Mouse (Mus musculus): ENCODE data around the gene Tomm70a.

DNA sequence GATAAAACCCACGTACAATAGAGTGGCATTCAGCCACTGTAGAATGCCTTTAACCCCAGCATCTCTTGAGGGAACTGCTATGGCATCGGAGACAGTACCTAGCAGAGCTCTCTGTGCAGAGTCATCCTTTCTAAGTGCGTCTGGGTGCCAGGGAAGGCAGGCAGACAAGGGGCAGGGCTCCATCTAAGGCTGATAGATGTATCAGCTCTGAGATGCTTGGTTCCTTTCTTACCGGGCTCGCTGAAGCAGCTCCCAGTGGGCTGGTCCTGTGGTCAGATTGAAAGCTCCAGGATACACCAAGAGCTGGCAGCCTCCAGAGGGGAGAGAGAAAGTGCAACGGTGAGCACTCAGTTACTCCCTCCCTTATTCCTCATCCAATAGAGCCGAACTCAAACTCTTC lies 38.3 kb downstream of the Tomm70a start:
- no peak for TF ChIP-seq REST (IDR thresholded peaks at IDR 0.05; ENCODE audit: insufficient read depth, insufficient read length)
- TF ChIP-seq TCF12 (IDR thresholded peaks at IDR 0.05; ENCODE audit: insufficient read depth, poor library complexity, severe bottlenecking), result no peak
- no peak for TF ChIP-seq USF1 (IDR thresholded peaks at IDR 0.05; ENCODE audit: low read depth)
- no peak for TF ChIP-seq TCF3 (IDR thresholded peaks at IDR 0.05; ENCODE audit: insufficient read length, low read depth)
- no peak for TF ChIP-seq POLR2A (IDR thresholded peaks at IDR 0.05; ENCODE audit: insufficient read length, low read depth)
